Mouse (Mus musculus) liver (tissue): ENCODE results near the gene Fam19a5.
A peak's percentile ranks its signal among the peaks of the same experiment; 100 is the strongest.

Experiments used
- DNase-seq: peaks from one replicate; pipeline ENCODE4 v3.0.0-alpha.2; 2020; ENCODE audit warnings: mixed read lengths

Gene Fam19a5

GRCm38 (mm10) chr15:87543599-87544338 is at the start of gene Fam19a5:
Gene Fam19a5 (plus strand): TSS chr15:87544299.
- DNase-seq: no peak

DNA sequence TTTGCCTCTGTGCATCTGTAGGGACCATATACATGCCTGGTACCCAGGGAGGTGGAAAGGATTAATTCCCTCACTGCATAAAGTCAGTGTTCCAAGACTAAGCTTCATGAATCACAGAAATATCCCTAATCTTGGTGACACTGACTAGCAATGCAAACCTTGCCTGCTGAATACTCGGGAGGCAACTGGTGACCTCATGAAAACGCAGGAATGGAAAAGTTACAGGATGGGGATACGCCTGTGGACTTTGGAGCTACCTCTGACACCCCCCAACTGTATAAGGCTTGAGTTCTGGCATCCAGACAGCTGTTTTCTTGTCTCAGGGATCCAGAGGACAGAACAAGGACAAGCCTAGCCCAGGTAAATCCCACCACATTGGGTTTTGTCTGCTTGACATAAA is 42.4 kb upstream of the Fam19a5 start:
- no peak for DNase-seq

DNA sequence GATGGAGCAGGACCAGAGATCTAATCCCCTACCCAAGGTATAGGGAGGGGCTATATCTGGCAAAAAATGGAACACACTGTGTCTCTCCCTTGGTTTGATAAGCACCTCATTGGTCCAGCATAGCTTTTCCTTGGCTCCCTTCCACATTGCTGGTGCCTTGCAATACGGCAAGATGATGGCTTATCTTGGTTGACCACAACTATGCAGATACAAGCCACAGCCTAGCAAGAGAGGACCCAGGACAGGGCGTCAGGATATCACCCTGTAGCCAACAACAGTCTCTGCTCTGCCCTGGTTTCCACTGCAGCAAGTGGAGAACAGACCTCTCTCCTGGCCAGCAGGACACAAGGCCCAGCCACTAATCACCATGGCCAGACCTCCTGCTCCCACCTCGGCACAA is 36.8 kb upstream of the Fam19a5 start:
- DNase-seq: no peak

DNA sequence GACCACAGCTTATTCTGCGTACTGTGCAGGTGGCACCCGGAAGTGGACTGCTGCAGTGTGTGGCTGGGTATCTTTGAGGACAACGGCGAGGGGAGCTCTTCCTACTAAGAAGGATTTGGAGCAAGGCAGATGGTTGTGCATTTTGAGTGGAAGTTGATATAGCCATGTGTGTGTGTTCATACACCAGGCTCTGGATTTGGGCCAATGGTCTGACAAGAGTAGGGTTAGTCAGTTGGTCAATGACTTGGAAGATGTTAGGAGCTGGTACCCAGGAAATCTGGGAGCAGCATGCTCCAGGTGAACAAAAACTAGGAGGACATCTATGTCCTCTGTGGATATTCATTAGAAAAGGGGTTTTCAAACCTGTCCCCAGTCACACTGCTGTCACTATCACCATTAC is 33.2 kb upstream of the Fam19a5 start:
- no peak for DNase-seq

GRCm38 (mm10) chr15:87518161-87518560 is 25.9 kb upstream of the Fam19a5 start:
- no peak for DNase-seq

- no peak for DNase-seq
Measured at GRCm38 (mm10) chr15:87529271-87529670, 14.8 kb upstream of the Fam19a5 start.

DNA sequence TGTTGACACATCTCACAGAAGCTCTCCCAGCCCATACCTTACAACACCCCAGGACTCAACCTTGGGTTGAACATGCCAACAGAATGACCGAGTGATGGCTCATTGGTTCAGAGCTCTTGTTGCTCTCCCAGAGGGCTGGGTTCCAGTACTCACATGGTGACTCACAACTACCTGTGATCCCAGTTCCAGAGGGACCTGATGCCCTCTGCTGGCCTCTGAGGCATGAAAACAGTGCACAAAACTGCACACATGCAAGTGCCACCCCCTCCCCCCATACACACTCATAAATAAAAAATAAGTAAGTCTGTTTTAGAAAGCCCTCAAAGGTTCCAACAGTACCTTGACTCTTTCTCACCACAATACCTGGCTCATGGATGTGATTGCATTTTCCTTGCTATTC is 2.4 kb upstream of the Fam19a5 start:
- DNase-seq: no peak

DNA sequence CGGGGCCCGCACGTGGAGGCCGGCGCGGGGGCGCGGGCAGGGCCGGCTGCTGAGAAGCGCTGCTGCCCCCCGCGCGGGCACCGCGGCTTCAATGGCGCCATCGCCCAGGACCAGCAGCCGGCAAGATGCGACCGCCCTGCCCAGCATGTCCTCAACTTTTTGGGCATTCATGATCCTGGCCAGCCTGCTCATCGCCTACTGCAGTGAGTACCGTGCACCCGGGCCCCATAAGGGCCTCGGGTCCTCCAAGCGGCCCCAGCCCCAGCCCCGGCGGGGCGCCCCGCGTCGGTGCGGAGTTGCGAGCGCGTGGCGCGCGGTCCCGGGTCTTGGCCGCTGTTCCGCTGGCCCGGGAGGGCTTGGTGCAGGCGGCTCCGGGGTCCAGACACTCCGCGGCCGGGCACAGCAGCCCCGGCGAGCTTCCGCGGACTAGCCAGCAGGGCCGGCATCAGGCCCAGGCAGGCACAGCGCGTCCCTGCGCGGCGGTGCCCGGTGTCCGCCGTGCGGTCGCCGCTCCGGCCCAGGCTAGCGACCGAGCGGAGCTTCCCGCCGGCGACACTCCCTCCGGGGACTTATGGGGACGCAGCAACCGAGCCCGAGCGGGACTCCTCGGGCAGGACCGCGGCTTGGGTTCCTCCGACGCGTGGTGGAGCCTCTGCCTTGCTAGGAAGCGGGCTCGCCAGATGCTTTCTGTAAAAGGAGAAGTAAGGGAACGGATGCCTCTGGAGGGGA is 466 bp downstream of the Fam19a5 start:
- DNase-seq: peak; percentile 37

DNA sequence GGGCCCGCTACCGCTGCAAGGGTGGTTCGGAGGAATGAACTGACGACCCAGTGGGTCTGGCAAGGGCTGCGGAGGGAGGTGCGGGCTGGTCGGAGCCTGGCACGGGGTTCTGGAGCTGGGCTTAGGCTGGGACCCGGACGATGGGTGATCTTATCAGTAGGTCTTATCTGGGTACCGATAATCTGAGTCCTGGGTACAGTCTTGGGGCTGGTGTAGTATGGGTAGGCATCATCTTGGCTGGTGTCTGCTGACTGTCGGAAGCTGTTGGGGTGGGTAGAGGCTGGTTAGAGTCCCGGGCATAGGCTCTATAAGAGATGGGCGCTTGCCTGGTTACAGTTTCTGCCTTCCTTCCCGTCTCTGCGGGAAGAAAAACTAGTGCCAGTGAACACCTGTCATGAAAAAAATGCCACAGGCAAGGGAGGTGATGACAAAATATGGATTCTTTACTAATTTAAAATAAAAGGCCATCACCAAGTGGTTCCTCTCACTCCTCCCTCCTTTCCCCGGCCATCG is 1.1 kb downstream of the Fam19a5 start:
- DNase-seq: no peak

GRCm38 (mm10) chr15:87545731-87546360 is 1.7 kb downstream of the Fam19a5 start:
- no peak for DNase-seq

GRCm38 (mm10) chr15:87547022-87547421 is 2.9 kb downstream of the Fam19a5 start:
- no peak for DNase-seq

- no peak for DNase-seq
Measured at GRCm38 (mm10) chr15:87549724-87550123, 5.6 kb downstream of the Fam19a5 start.

DNA sequence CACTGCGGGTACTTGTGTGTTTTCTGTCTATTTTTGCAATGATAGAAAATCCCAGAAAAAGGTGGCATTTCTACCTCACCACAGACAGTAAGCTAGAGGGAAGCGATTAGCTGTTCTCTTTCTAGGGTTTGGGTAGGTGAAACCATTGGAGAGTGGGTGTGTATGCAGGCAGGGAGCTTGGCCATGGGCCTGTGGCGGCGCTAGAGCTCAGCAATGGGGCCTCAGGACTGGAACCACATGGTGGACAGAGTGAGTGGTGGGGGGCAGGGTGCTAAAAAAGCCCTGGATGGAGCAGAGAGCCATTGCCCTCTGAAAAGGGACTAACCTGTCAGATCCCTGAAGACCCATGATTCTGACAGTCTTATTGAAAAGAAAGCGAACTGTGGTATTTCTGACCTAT is 6.7 kb downstream of the Fam19a5 start:
- DNase-seq: no peak

- DNase-seq: no peak
Measured at GRCm38 (mm10) chr15:87551556-87551955, 7.5 kb downstream of the Fam19a5 start.

DNA sequence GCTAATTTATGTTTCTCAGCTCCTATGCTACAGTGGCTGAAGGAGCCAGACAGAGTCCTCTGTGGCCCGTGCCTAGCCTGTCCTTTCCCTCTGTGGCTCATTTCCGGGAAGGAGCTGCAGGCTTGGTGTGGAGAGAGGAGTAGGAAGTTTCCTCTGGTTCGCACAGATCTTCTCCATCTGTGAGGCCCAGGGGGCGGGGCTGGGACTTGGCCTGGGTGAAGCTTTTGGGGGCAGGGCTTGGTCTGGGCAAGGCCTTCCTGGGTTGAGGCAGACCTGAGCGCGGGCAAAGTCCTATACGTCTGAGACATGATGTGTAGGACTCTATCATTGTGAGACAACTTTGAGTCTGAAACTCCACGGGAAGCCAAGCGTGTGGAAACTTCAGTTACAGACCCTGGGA is 11.7 kb downstream of the Fam19a5 start:
- no peak for DNase-seq

DNA sequence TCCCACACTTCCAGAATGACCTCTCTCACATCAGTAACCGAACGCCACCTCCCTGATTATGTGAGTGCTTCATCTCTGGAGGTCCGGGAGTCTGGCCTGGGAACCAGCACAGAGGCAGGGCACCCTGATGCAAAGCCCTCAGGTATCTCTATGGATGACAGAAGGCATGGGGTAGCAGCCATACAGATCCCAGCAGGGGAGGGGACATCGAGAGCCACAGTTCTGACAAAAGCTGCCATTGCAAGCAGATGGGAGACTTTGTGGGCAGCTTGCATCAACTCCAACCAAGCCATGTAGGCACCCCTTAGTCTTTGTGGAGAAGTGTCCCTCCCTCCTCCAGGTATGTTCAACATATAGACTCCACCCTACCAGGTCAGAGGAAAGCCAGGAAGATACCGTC is 20.2 kb downstream of the Fam19a5 start:
- no peak for DNase-seq

DNA sequence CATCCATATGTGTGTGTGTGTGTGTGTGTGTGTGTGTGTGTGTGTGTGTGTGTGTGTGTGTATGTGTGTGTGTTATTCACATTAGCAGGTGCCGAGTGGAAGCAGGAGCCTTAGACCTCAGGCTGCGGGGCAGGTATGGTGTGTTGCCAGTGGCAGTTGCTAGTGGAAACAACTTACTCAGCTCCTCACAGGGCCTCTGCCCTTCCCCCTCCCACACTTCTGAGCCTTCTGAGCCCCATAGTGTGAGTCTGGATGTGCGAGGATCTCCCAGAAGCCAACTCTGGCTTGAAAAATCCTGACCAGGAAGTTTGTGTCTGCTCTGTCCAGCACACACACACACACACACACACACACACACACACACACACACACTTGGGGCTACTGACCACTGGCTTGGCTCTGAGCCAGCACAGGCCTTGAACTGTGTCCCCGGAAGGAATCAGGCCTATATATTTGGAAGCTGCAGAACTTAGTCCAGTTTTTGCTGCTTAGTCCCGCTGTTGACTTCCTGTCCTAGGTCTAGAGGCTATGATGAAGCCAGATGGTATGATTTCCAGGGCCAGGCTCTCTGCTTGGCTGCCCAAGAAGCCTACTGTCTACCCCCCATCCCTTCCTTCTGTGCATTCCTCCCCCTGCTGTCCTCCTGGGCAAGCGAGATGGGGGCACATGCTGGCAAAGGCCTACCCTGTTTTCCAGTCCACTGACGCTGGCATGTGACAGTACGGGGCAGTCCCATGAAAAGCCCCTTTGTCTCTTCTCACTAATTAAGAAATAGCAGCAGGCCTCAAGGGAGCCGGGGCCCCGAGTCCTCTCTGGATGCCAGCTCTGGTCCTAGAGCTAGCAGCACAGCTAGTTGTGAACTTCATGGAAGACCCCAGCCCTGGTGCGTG is 22.2 kb downstream of the Fam19a5 start:
- DNase-seq: peak; percentile 15

- no peak for DNase-seq
Measured at GRCm38 (mm10) chr15:87570182-87570581, 26.1 kb downstream of the Fam19a5 start.

DNA sequence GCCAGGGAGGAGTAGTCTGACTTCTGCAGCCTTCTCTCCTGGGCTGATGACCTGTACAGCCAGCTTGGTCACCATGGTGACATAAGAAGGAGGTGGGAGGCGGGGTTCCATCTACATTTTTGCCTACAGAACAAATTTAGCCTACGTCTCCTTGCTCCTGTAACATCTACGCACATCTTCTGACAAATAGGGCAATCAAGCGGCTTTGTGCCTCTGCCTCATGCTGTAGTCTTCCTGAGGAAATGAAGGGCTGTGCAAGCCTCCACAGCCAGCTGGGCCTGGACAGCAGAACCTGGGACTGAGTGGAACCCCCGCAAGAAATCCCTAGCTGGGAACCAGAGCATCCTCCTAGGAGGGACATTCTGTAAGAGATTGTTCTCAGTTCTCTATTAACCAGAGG is 35.8 kb downstream of the Fam19a5 start:
- DNase-seq: no peak

DNA sequence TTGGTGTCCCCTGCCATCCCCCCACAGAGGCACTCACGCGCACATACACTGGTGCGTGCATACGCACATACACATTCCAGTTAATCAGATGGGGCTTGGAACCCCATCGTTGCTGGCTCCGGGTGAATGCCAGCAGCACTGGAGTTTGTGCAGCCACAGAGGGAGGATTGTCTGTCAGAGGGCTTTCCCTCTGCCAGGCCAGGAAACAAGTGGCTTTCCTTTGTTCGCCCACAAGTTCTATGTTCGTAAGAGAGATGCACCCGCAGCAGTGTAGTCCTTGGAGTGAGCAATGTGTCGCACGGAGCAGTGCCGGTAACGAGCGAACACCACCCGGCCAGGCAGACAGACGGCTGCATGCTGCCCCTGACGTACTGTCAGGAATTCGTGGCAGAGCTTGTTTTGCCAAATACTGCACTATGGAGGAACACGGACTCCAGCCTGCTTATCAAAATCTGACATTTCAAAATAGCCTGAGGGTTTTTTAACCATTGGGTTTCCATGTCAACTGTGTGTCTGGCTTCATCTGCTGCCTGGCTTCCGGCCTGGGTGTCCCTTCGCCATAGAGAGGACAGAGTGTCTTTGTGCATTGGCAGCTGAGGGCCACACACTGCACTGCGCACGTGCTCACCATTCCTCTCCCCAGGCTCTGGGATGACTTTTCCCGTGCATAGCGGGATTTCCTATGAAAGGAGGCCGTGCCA is 40.0 kb downstream of the Fam19a5 start:
- no peak for DNase-seq

DNA sequence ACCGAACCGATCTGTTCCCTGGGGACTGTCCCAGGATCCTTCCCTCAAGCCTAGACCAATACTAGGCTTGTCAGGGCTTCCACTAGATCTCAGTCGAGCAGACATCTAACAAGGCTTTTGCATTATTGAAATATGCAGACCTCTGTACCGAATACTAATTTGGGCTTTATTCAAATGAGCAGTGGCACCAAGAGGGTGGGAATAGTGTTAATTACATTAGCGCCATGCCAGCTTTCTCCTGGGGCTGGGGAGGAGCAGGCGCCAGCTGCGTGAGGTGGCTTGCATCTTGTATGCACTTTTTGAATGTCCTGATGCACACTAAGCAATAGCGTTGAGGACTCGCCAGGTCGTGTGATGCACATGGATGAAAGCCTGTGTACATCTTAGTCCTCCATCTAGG is 46.9 kb downstream of the Fam19a5 start:
- DNase-seq: no peak

DNA sequence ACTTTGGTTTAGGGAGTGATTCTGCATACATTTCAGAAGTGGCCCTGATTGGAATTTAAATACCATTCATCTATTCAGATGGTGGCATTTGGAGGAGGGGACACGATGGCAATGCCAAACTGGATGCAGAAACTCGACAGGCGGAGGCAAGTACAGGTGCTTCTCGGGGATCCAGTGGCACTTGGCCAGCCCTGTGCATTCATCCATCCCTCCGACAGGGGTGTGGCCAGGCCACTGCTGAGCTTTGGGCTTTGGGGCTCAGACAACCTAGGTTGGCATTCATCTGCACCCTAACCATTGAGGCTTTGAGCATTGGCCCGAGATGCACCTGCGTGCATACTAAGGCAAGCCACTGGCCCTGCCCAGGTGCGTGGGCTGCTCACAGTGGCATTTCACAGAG is 52.6 kb downstream of the Fam19a5 start:
- DNase-seq: no peak
